ENCODE assay signal across 8 mouse cellular contexts in genomic region chr11:114829499-114830432, GRCm38 (mm10). TPM values are rescaled to one million over a fixed set of nuclear protein-coding genes. Genes with fewer than 3 reads are reported as not detected.
DNase-seq lines count a peak whose midpoint lies in the region; ATAC-seq and TF ChIP-seq lines count a peak whose summit lies in the region.

No protein-coding gene starts in this region.

- H3K4me3 ChIP-seq in lung, adult 2 months (replicated peaks; ENCODE audit: extremely low read depth, low read depth, low read length), result peak overlapping the region; percentile 33
- 0 out of 2 replicates have a peak overlapping the region, but pooled peaks have one; percentile 0 for H3K4me3 ChIP-seq in neural tube, embryonic 15.5 days (replicated peaks)

- no peaks in the 10 kb centered on the region for H3K27me3 ChIP-seq in neural tube, embryonic 15.5 days (replicated peaks)

- peak; percentile 16; the same call in 1 of the 2 replicates for TF ChIP-seq POLR2A in lung, adult 2 months (IDR thresholded peaks at IDR 0.05; ENCODE audit: borderline replicate concordance, extremely low read depth, low read depth, low read length)

- no peak for TF ChIP-seq CTCF in lung, adult 2 months (IDR thresholded peaks at IDR 0.05; ENCODE audit: insufficient read depth, low read length)

- H3K36me3 ChIP-seq in neural tube, embryonic 15.5 days, result no peaks in the 10 kb centered on the region

- H3K4me1 ChIP-seq in lung, adult 2 months (ENCODE audit: control insufficient read depth, insufficient read depth, low read length), result peaks cover 9% of the 10 kb centered on the region
- peaks cover 17% of the 10 kb centered on the region for H3K4me1 ChIP-seq in neural tube, embryonic 15.5 days

- 0 out of 2 replicates have a peak overlapping the region, but pooled peaks have one; percentile 14 for H3K27ac ChIP-seq in neural tube, embryonic 15.5 days (replicated peaks)

- peak overlapping the region; percentile 49 for H3K4me2 ChIP-seq in neural tube, embryonic 15.5 days

- 11% methylated on average over 24 of the region's 24 CpGs for WGBS in lung, adult 2 months
- 7% methylated on average over 24 of the region's 24 CpGs for WGBS in neural tube, embryonic 15.5 days

- peak; percentile 84 for ATAC-seq in granulocyte monocyte progenitor cell, adult 5-6 weeks (replicated peaks; ENCODE audit: poor library complexity, severe bottlenecking)
- no peak; the same call in 1 of the 2 replicates for ATAC-seq in neural tube, embryonic 15.5 days (ENCODE audit: low FRiP score)

- no peaks in the 10 kb centered on the region for H3K9me3 ChIP-seq in neural tube, embryonic 15.5 days (replicated peaks)

- peak; percentile 81 for DNase-seq in adrenal gland, postnatal 14 days
- DNase-seq in embryo, embryonic 10.5 days (ENCODE audit: low spot score), result peak; percentile 92
- peak; percentile 94 for DNase-seq in kidney, adult 11 months
- peak; percentile 63 for DNase-seq in lung, adult 2 months
- no peak for DNase-seq in layer of hippocampus, adult 9-10 months (ENCODE audit: low spot score)
- DNase-seq in frontal cortex, postnatal 10 days (ENCODE audit: low spot score in 2 of 2), result no peak

- no peak overlapping the region for H3K9ac ChIP-seq in neural tube, embryonic 15.5 days (replicated peaks)

RNA-seq across cellular contexts. Expression of gene Gprc5c, which starts 21.2 kb away (rescaled TPM):
- 16.6 and 18.6 TPM in 2 replicates for total RNA-seq in adrenal gland, postnatal 14 days (2021)
- not detected in 2 replicates for total RNA-seq in granulocyte monocyte progenitor cell, adult 5-6 weeks (2014; fragmentation: Nextera tagmentation)
- not detected in 2 replicates for total RNA-seq in granulocyte monocyte progenitor cell, adult 5-6 weeks (2017)
- polyA plus RNA-seq in lung, adult 2 months (2012; rRNA removed), result 14.3 and 18.2 TPM in 2 replicates
- 8.8 and 12.0 TPM in 2 replicates for polyA plus RNA-seq in neural tube, embryonic 15.5 days (2015; fragmentation: Nextera tagmentation; extraction: Ambion mirVana)

RNA-seq across cellular contexts. Expression of gene Gpr142, which starts 31.0 kb away (rescaled TPM):
- not detected in 2 replicates for total RNA-seq in adrenal gland, postnatal 14 days (2021)
- total RNA-seq in granulocyte monocyte progenitor cell, adult 5-6 weeks (2014; fragmentation: Nextera tagmentation), result not detected in 2 replicates
- total RNA-seq in granulocyte monocyte progenitor cell, adult 5-6 weeks (2017), result not detected in 2 replicates
- polyA plus RNA-seq in lung, adult 2 months (2012; rRNA removed), result not detected in 2 replicates
- not detected in 2 replicates for polyA plus RNA-seq in neural tube, embryonic 15.5 days (2015; fragmentation: Nextera tagmentation; extraction: Ambion mirVana)

RNA-seq across cellular contexts. Expression of gene Btbd17, which starts 34.0 kb away (rescaled TPM):
- not detected in 2 replicates for total RNA-seq in adrenal gland, postnatal 14 days (2021)
- 0.54 TPM in 1 of 2 replicates, not detected in the other for total RNA-seq in granulocyte monocyte progenitor cell, adult 5-6 weeks (2014; fragmentation: Nextera tagmentation)
- not detected in 2 replicates for total RNA-seq in granulocyte monocyte progenitor cell, adult 5-6 weeks (2017)
- polyA plus RNA-seq in lung, adult 2 months (2012; rRNA removed), result 0.54 and 0.59 TPM in 2 replicates
- polyA plus RNA-seq in neural tube, embryonic 15.5 days (2015; fragmentation: Nextera tagmentation; extraction: Ambion mirVana), result 14.8 and 21.3 TPM in 2 replicates

Comparison
In these comparisons a context has a peak if more than half of its experiments do, and no peak if none do; other contexts are left out.
1. DNase-seq: peak in adrenal gland, postnatal 14 days (single experiment), embryo, embryonic 10.5 days (single experiment), kidney, adult 11 months (single experiment) and lung, adult 2 months (single experiment); none in layer of hippocampus, adult 9-10 months (single experiment) and frontal cortex, postnatal 10 days (0 of 2).
2. RNA of gene Gprc5c, which starts 21.2 kb away (total RNA-seq): 16.6 to 18.6 TPM in adrenal gland, postnatal 14 days; not detected in granulocyte monocyte progenitor cell, adult 5-6 weeks; every median in the first group is over 10 times any median in the second.